Mouse (Mus musculus) right cerebral cortex, adult 18-20 months (tissue): Measurements from ENCODE around the gene Dhx36.

ENCODE experiments used
- DNase-seq: peaks from one replicate; pipeline ENCODE4 v3.0.0; 2022; ENCODE audit warnings: mixed read lengths

The Dhx36 gene

GRCm38 (mm10) chr3:62418387-62419138 lies 88.2 kb downstream of the Dhx36 start:
- DNase-seq: no peak
